Mouse (Mus musculus): ENCODE measurements around the gene Rfesd. TPM values are rescaled to one million over a fixed set of nuclear protein-coding genes. Genes with fewer than 3 reads are reported as not detected.

Gene Rfesd
- total RNA-seq (2015; ENCODE audit: low replicate concordance) (21.6 and 52.0 TPM in 2 replicates), total RNA-seq (2017; ENCODE audit: low replicate concordance) (8.1 and 18.6 TPM in 2 replicates)

DNA sequence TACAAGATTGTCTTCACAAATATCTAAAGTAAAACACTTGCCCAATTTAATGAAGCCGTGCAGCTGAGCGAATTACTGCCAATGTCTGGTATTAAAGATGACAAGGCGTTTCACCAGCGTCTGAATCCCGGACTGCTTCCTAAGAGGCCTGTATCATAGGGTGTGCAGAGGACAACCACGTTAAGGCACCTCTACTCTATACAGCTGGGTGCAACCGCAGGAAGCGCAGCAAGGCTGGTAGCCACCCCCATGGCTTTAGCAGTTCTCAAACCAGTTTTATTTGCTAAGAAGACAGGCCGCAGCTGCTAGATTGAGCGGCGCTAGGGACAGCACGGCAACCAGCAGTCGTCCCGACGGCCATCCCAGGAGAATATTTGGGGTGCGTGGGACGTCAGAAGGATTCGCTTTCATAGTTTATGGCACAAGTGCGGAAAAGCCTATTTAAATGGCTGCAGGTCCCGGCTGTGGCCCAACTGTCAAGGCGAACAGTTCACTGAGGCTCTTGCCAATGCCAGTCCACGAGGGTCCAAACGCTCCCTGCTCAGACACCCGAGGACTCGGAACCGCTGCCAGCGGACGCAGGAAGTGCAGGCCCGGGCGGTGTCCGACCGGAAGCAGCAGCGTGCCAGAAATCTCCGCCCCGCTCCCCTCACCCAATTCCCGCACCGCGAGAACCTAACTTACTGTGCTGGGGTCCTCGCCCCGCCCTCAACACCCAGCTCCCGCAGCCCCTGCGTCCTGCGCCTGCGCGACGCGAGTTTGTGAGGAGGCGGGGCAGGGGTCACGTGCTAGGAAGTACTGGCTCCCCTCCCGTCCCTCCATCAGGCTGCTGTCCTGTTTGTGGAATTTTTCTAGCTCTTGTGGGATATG lies at the start of gene Rfesd:
Gene Rfesd, minus strand, starts transcription at position 746 of the 870 bp plus-strand sequence.
- ATAC-seq (replicated peaks; ENCODE audit: low FRiP score, poor library complexity, severe bottlenecking), result peak; percentile 91

- ATAC-seq (replicated peaks; ENCODE audit: low FRiP score, poor library complexity, severe bottlenecking), result no peak
Measured at GRCm38 (mm10) chr13:76064363-76064945, 45.9 kb upstream of the Rfesd start.

DNA sequence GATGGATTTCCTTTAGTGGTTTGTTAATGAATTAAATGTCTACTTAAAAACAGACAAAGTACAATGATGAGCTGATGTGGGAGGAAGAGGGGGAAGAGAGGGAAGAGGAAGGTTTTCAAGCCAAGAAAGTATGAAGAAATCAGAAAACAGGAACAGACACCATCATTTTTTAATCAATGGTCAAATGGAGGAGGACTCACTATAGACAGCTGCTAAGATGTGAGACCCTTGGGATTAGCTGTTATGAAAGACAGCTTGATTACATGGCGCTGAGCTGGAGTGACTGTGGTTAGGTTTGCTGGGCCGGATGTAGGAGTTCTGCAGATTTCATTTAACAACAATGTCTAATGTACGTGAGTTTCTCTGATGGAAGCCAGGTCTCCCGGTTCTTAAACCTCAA lies 45.0 kb upstream of the Rfesd start:
- ATAC-seq (replicated peaks; ENCODE audit: low FRiP score, poor library complexity, severe bottlenecking), result no peak

GRCm38 (mm10) chr13:76062569-76062968 lies 44.0 kb upstream of the Rfesd start:
- no peak for ATAC-seq (replicated peaks; ENCODE audit: low FRiP score, poor library complexity, severe bottlenecking)

GRCm38 (mm10) chr13:76062126-76062525 lies 43.6 kb upstream of the Rfesd start:
- ATAC-seq (replicated peaks; ENCODE audit: low FRiP score, poor library complexity, severe bottlenecking), result no peak

DNA sequence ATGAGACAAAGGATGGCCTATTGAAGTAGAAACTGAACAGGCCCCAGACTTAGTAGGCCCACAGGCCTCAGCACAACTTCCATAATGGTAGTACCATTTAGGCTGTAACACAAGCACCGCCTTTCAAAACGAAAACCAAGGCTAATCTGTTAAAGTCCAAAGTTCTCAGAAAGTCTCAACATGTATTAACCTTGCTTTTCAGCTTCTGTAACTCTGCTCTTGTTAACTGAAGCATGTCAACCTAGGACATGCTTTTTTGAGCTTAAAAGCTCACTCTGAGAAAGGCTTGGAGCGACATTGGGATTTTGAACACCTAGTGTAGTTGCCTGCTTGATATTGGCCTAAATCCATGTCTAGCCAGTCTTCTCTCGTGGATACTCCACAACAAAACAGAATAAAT lies 41.1 kb upstream of the Rfesd start:
- ATAC-seq (replicated peaks; ENCODE audit: low FRiP score, poor library complexity, severe bottlenecking), result no peak

GRCm38 (mm10) chr13:76057267-76058069 lies 38.9 kb upstream of the Rfesd start:
- ATAC-seq (replicated peaks; ENCODE audit: low FRiP score, poor library complexity, severe bottlenecking), result no peak

DNA sequence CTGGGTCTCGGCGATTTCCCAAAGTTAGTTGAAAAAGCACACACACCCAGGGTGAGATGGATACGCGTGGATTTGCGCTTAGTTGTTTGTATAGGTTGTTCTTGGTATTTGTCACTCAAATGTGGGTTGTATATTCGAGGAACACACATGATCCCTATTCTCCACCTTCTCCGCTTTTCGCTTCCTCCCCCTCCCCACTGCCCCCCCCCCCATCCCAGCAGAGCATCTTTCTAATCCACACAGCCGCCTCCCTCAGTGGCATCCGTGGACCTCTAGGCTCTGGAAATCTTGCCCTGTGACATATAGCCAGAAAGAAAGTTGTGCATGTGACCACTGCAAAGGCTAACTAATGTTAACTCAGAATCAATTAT lies 38.4 kb upstream of the Rfesd start, which contains the start of gene Gpr150:
Gene Gpr150, minus strand, starts transcription at position 101 of the 371 bp plus-strand sequence.
- ATAC-seq (replicated peaks; ENCODE audit: low FRiP score, poor library complexity, severe bottlenecking), result no peak

DNA sequence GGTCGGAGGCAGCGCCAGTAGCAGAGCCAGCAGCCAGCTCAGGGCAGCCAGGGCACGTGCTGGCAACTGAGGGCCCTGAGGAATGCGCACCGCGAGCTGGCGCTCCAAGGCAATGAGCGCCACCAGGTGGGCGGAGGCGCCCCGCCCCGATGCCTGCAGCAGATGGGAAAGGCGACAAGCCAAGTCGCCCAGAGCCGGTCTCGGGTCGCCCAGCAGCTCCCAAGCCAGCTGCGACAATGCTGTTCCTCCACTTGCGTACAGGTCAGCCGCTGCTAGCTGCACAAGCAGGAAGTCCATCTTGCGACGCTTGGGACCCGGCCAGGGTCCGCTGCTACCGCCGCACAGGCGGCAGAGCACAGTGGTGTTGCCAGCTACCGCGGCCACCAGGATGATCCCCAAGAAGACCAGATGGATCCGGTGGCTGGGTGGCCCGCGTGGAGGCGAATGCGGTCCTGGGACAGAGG lies 37.8 kb upstream of the Rfesd start:
- ATAC-seq (replicated peaks; ENCODE audit: low FRiP score, poor library complexity, severe bottlenecking), result peak; percentile 84

DNA sequence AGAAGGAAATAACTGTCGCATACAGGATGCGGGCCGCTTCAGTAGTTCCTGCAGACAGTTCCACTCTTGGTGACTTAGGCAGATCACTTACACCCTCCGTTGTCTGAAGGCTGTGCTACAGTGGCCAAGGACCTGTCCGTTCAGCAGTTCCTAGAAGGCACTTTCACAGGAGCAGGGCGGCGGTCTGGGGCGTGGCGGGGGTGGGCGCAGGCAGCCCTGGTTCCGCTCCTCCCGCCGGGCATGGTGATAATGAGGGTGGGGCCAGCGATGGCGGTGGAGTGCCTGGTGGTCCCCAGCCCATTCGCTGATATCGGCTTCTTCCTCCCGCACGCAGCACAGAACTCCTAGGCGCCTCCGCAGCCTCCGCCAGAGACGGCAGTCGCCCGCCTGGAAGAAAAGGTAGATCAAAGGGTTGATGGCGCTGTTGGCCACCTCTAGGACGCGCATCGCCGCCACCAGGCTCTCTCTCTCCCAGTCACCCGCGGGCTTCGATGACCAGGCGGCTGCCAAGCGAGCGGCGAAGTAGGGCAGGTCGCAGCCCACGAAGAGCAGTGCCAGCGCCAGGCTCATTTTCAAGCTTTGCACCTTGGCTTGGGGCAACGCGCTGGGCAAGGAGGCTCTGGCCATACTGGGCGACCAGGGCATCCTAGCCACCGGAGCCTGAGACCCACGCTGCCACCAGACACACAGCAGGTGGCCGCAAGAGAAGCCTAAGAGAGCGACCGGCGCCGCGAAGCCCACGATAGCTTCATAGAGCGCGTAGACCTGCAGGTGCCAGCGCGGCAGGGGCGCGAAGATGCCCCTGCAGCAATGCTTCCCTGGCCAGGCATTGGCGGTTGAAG lies 37.1 kb upstream of the Rfesd start:
- ATAC-seq (replicated peaks; ENCODE audit: low FRiP score, poor library complexity, severe bottlenecking), result peak; percentile 73

DNA sequence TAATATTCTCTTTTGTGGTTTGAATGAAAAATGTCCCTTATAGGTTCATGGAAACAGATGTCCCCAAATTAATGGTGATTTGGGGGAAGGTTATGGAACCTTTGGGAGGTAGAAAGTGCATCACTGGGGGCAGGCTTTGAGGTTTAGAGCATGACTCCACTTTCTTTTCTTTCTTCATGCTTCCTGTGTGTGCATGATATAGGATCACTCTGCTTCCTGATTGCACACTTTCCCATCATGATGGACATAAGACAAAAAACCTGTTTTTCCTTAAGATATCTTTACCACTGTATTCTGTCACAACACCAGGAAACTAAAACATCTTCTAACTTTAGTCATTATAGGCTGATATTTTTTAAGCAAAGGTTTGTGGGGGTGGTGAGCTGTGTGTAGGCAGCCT lies 26.5 kb upstream of the Rfesd start:
- ATAC-seq (replicated peaks; ENCODE audit: low FRiP score, poor library complexity, severe bottlenecking), result no peak

DNA sequence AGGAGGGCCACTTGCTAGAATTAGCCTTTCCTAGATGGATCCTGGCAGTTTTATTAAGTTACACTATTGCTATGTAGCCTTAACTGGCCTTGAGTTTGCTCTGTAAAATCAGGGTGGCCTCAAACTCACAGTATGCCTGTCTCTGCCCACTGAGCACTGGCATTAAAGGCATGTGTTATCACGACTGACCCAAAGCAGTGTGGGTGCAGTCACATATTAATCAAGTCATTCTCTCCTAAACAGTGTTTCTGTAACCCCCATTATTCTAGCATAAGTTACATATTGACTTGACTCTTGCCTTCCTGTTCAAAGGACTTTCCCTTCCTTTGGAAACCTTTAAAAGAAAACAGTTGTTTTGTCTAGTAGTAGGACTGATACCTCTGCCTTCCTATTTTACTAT lies 23.9 kb upstream of the Rfesd start:
- no peak for ATAC-seq (replicated peaks; ENCODE audit: low FRiP score, poor library complexity, severe bottlenecking)

- ATAC-seq (replicated peaks; ENCODE audit: low FRiP score, poor library complexity, severe bottlenecking), result no peak
Measured at GRCm38 (mm10) chr13:76024588-76024987, 6.1 kb upstream of the Rfesd start.

DNA sequence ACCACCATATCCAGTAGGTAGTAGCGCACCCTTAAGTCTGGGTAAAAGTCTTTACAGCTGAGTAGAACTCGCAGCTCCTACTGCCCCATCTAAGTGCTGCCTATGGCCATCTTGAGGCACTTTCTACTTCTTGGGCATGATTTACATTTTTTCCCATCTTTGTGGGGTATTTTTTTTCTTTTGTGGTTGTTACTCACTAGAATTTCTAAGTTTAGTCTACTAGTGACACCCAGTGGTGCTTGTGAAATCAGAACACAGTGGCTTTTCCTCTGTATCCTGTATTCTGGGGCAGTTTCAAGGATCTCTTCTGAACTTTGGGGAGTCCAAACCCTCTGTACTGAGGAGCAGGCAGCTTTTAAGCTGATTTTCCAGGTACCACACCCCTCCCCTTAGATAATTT lies 3.3 kb upstream of the Rfesd start:
- no peak for ATAC-seq (replicated peaks; ENCODE audit: low FRiP score, poor library complexity, severe bottlenecking)

GRCm38 (mm10) chr13:76018844-76019400 lies 403 bp upstream of the Rfesd start:
- no peak for ATAC-seq (replicated peaks; ENCODE audit: low FRiP score, poor library complexity, severe bottlenecking)

- ATAC-seq (replicated peaks; ENCODE audit: low FRiP score, poor library complexity, severe bottlenecking), result peak; percentile 78
Measured at GRCm38 (mm10) chr13:76017465-76017864, 1.1 kb downstream of the Rfesd start.

GRCm38 (mm10) chr13:76014511-76014910 lies 4.0 kb downstream of the Rfesd start:
- no peak for ATAC-seq (replicated peaks; ENCODE audit: low FRiP score, poor library complexity, severe bottlenecking)

GRCm38 (mm10) chr13:76003272-76003671 lies 15.2 kb downstream of the Rfesd start:
- ATAC-seq (replicated peaks; ENCODE audit: low FRiP score, poor library complexity, severe bottlenecking), result 0 out of 2 replicates have a peak, but pooled peaks have one; percentile 25
